Mouse (Mus musculus) neural tube, embryonic 15.5 days (tissue): ENCODE measurements around the gene Ssbp4. TPM values are rescaled to one million over a fixed set of nuclear protein-coding genes. Genes with fewer than 3 reads are reported as not detected.

Experiments
- ATAC-seq: fragments of 200-750 bp; cut with Nextera tagmentation; 2 replicates; pipeline ENCODE4 v1.8.0; 2017; ENCODE audit warnings: mild to moderate bottlenecking, moderate TSS enrichment, moderate library complexity; ENCODE audit not compliant: low FRiP score
- H3K27ac ChIP-seq: fragments of 300-500 bp; sonication (generic); replicated peaks from 2 replicates; pipeline ENCODE4 v1.5.1; 2015; ENCODE audit warnings: mild to moderate bottlenecking, inconsistent platforms
- H3K27me3 ChIP-seq: fragments of 300-500 bp; sonication (generic); replicated peaks from 2 replicates; pipeline ENCODE4 v1.6.1; 2015; ENCODE audit warnings: inconsistent platforms
- H3K36me3 ChIP-seq: fragments of 300-500 bp; sonication (generic); 2 replicates; pipeline ENCODE4 v1.6.1; 2015; ENCODE audit warnings: inconsistent platforms
- H3K4me1 ChIP-seq: fragments of 300-500 bp; sonication (generic); 2 replicates; pipeline ENCODE4 v1.6.1; 2015; ENCODE audit warnings: inconsistent platforms
- H3K4me2 ChIP-seq: fragments of 300-500 bp; sonication (generic); 2 replicates; pipeline ENCODE4 v1.6.1; 2015; ENCODE audit warnings: inconsistent platforms, mild to moderate bottlenecking, moderate library complexity
- H3K4me3 ChIP-seq: fragments of 300-500 bp; sonication (generic); replicated peaks from 2 replicates; pipeline ENCODE4 v1.5.1; 2015; ENCODE audit warnings: mild to moderate bottlenecking, inconsistent platforms
- H3K9ac ChIP-seq: fragments of 300-500 bp; sonication (generic); replicated peaks from 2 replicates; pipeline ENCODE4 v1.6.1; 2015; ENCODE audit warnings: mild to moderate bottlenecking, inconsistent platforms
- H3K9me3 ChIP-seq: fragments of 300-500 bp; sonication (generic); replicated peaks from 2 replicates; pipeline ENCODE4 v1.6.1; 2016; ENCODE audit warnings: inconsistent platforms
- WGBS: fragments of 180-500 bp; shearing (Covaris S2); methylation state at CpG from one replicate; pipeline ENCODE4 v1.1.7; 2015; ENCODE audit warnings: mixed read lengths; 5-methylcytosine and 5-hydroxymethylcytosine counted together
- polyA plus RNA-seq: library from polyadenylated mRNA; unstranded; fragments of >200 nt; fragmentation: Nextera tagmentation; extraction: Ambion mirVana; gene quantifications from 2 replicates; pipeline ENCODE4 v1.2.1, GENCODE M21; 2015

Ssbp4 gene
- polyA plus RNA-seq, 1 experiment from 2014 or later: 175 TPM

DNA sequence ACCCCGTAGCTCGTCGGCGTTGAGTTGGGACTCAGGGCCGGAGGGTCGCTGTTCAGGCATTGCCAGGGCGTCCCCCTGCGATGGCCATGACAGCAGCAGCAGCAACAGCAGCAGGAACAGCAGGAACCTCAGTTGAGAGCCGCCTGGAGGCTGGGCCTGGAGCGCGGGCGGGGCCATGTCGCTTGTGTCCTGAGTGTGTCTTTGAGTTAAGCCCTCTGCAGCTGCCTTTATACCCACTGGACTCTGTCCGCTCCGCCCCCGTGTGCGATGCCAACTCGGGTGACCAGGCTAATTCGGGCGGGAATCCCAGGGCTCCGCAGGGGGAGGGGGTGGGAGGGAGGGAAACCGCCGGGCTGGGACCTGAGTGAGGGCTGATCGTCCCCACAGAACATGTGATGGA is 22.8 kb upstream of the Ssbp4 start:
- no peaks in the 10 kb centered on the region for H3K36me3 ChIP-seq
- H3K27ac ChIP-seq: no peak overlapping the region
- no peak overlapping the region; the same call in 1 of the 2 replicates for H3K4me2 ChIP-seq
- no peak overlapping the region for H3K4me3 ChIP-seq
- H3K4me1 ChIP-seq: peaks cover 28% of the 10 kb centered on the region
- no peak for ATAC-seq
- peaks cover 9% of the 10 kb centered on the region; the same call in 1 of the 2 replicates for H3K27me3 ChIP-seq
- H3K9me3 ChIP-seq: no peaks in the 10 kb centered on the region
- WGBS: 20% methylated on average over 24 of the region's 24 CpGs
- no peak overlapping the region for H3K9ac ChIP-seq

DNA sequence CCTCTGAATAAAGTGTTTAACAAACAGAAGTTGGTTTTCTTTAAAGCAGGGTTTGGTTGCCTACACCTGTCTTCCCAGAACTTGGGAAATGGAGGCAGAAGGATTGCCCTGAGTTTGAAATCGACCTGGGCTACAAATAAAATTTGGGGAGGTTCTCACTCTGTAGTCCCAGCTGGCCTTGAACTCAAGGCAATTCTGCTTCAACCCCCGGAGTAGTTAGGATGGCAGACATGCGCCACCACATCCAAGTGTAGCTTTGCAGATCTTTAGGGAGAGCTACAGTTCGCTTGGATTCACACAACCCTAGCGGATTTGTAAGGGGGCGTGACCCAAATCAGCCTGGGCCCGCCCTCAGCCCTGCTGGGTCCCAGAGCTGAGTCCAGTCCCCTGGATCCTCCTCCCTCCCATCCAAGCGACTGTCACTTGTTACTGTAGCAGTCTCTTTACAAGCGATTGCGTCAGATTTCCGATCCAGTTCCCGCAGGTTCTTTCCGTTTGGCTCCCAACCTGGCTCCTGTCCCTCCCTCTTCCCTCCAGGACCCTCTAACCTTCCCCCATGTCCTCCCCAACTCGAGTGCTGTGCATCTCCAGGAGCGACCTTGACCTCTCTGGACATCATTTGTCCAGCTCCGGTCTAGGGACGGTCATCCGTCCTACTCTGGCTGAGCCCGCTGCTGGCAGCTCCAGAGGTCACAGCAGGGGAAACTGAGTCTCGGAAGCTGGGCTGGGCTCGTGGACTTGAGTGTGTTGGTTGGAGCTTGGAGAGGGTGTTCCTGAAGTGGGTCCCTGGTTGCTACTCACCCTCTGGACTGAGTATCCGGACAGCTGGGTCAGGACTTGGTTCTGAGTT is 22.1 kb upstream of the Ssbp4 start:
- no peak overlapping the region for H3K4me3 ChIP-seq
- H3K27ac ChIP-seq: 0 out of 2 replicates have a peak overlapping the region, but pooled peaks have one; percentile 76
- 15% methylated on average over 22 of the region's 22 CpGs for WGBS
- H3K9me3 ChIP-seq: no peaks in the 10 kb centered on the region
- H3K36me3 ChIP-seq: no peaks in the 10 kb centered on the region
- ATAC-seq: no peak
- H3K4me2 ChIP-seq: peak overlapping the region; percentile 78
- peaks cover 28% of the 10 kb centered on the region for H3K4me1 ChIP-seq
- H3K9ac ChIP-seq: peak overlapping the region; percentile 28; the same call in 1 of the 2 replicates
- H3K27me3 ChIP-seq: peaks cover 9% of the 10 kb centered on the region; the same call in 1 of the 2 replicates

DNA sequence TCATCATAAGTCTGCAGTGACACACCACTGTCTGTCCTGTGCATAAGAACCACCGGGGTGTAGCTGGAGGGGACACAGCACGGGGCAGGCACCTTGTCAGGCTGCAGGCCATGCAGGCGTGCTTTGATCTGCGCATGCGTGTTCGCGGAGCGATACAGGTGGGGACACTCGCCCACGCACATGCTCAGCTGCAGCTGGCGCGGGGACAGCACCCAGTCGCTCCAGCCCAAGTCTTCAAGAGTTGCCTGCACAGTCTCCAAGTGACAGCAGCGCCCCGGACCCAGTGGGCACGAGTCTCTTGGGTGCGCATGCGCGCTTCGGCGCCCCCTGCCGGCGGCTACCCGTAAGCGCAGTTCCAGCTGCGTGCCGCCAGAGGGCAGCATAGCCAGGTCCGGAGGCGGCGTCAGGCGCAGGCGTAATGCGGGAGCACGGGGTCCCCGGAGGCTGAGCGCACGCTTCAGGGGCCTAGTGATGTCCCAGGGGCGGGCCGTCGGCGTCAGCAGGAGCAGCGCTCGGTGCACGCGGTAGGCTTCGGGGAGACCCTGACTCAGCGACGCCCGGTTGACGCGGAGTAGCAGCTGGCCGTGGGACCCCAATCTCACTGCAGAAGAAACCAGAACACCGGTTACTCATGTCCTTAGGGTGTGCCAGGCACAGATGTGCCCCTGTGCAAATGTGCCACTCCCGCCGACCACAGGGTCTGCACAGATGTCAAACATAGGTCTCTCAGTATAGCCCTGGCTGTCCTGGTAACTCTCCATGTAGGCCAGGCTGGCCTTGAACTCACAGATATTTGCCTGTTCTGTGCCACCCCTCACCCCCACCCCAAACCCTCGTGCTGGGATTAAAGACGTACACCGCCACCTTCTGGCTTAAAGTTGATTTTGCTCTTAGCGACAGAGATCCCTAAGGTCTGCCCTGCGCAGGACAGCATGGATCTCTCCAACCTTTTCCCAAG is 21.2 kb upstream of the Ssbp4 start:
- peaks cover 9% of the 10 kb centered on the region; the same call in 1 of the 2 replicates for H3K27me3 ChIP-seq
- peak overlapping the region; percentile 76 for H3K27ac ChIP-seq
- under 1% methylated on average over 60 of the region's 60 CpGs for WGBS
- ATAC-seq: peak; percentile 91
- H3K4me3 ChIP-seq: peak overlapping the region; percentile 50
- no peaks in the 10 kb centered on the region for H3K36me3 ChIP-seq
- H3K4me2 ChIP-seq: peak overlapping the region; percentile 78
- peaks cover 28% of the 10 kb centered on the region for H3K4me1 ChIP-seq
- peak overlapping the region; percentile 51 for H3K9ac ChIP-seq
- H3K9me3 ChIP-seq: no peaks in the 10 kb centered on the region

DNA sequence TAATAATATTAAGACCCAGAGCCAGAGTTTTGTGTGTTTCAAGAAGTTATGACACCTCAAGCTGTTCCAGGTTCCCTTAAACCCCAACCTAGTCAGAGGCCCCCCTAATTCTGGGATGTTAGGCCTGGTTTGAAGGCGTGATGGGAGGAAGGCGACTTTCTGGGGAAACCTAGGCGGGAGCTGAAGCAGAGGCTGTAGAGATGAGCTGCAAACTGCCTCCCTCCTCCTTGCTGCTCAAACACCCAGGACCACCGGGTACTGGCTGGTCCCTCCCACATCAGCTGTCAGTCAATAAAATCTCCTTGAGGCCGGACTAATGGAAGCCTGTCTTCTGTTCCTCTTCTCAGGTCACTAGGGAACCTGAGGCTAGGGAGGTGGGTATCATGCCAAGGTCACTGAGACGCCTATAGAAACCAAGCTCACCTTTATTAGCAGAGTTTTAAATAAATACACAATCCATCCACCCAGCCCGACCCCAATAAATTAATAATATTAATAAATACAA is 20.4 kb upstream of the Ssbp4 start:
- peak overlapping the region; percentile 49 for H3K9ac ChIP-seq
- peaks cover 25% of the 10 kb centered on the region for H3K4me1 ChIP-seq
- peak overlapping the region; percentile 50 for H3K4me3 ChIP-seq
- WGBS: 59% methylated on average over 7 of the region's 7 CpGs
- H3K27me3 ChIP-seq: peaks cover 9% of the 10 kb centered on the region; the same call in 1 of the 2 replicates
- no peaks in the 10 kb centered on the region for H3K9me3 ChIP-seq
- peak; percentile 1; the same call in 1 of the 2 replicates for ATAC-seq
- peak overlapping the region; percentile 78 for H3K4me2 ChIP-seq
- peak overlapping the region; percentile 76 for H3K27ac ChIP-seq
- H3K36me3 ChIP-seq: no peaks in the 10 kb centered on the region

DNA sequence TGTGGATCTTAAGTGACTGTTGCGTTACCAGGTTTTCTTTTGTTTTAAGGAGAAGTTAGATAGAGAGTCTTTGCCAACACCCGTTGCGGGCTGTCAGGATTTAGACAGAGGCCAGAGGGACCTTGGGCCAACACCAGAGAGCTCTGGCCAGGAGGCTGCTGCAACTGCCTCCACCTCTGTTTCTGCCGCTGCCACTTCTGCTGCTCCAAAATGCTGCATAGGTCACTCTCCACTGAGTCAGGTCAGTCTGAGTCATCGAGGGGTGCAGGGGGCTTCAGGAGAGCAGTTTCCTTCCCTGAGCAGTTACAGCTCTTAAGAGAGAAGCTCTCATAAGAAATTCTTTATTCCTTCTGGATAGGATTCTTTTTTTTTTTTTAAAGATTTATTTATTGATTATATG is 18.4 kb upstream of the Ssbp4 start:
- H3K27ac ChIP-seq: no peak overlapping the region
- no peak overlapping the region for H3K4me2 ChIP-seq
- no peak for ATAC-seq
- no peak overlapping the region for H3K9ac ChIP-seq
- H3K4me1 ChIP-seq: peaks cover 24% of the 10 kb centered on the region
- H3K36me3 ChIP-seq: no peaks in the 10 kb centered on the region
- 83% methylated on average over 5 of the region's 5 CpGs for WGBS
- H3K4me3 ChIP-seq: no peak overlapping the region
- H3K9me3 ChIP-seq: no peaks in the 10 kb centered on the region
- peaks cover 14% of the 10 kb centered on the region; the same call in 1 of the 2 replicates for H3K27me3 ChIP-seq

DNA sequence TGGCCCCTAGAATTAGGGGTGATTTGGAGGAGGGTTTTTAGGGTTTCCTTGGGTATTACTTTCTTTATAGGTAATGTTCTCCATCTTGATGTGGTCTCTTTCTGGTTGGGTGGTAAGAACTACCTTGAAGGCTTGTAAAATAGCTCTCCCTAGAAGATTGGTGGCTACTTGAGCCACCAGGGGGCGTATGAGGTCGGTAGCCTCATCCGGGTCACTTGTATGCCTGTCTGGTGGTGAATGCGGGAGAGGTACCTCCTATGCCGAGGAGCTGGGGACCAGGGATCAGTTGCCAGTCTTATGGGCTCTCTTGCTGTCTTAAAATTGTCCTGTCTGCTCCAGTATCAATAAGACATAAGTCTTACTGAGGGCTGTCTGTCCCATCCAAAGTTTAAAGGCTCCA is 16.4 kb upstream of the Ssbp4 start:
- H3K9me3 ChIP-seq: no peaks in the 10 kb centered on the region
- 23% methylated on average over 5 of the region's 5 CpGs for WGBS
- no peak for ATAC-seq

DNA sequence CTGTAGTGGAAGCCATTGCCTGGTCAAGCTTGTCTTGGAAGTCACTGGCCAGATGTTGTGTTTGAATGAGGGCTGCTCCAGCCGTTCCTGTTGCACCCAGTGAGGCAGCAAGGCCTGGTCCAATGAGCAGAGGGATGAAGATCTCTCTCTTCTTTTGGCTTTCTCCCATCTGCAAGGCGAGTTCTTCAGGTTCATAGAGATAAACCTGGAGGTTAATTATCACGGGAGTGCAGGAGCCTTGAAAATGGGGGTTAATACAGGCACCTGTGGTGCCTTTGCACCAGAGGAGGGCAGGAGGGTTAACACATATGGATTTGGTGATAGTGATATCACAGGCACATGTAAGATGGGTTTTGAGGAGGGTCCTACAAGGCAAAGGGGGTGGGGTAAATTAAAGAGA is 13.5 kb upstream of the Ssbp4 start:
- ATAC-seq: no peak
- Histone ChIP-seq H3K27ac (no peak overlapping the region), H3K36me3 (no peaks in the 10 kb centered on the region), H3K9me3 (no peaks in the 10 kb centered on the region), H3K4me1 (no peaks in the 10 kb centered on the region), H3K9ac (no peak overlapping the region), H3K4me2 (no peak overlapping the region), H3K4me3 (no peak overlapping the region), H3K27me3 (peaks cover 5% of the 10 kb centered on the region; the same call in 1 of the 2 replicates)
- WGBS: 63% methylated on average over 3 of the region's 3 CpGs

More for the DNA sequence above, 16.4 kb upstream of the Ssbp4 start:
- Histone ChIP-seq H3K4me2 (no peak overlapping the region), H3K4me3 (no peak overlapping the region), H3K36me3 (no peaks in the 10 kb centered on the region), H3K9ac (no peak overlapping the region), H3K27ac (no peak overlapping the region), H3K27me3 (peaks cover 5% of the 10 kb centered on the region; the same call in 1 of the 2 replicates), H3K4me1 (peaks cover 11% of the 10 kb centered on the region)

DNA sequence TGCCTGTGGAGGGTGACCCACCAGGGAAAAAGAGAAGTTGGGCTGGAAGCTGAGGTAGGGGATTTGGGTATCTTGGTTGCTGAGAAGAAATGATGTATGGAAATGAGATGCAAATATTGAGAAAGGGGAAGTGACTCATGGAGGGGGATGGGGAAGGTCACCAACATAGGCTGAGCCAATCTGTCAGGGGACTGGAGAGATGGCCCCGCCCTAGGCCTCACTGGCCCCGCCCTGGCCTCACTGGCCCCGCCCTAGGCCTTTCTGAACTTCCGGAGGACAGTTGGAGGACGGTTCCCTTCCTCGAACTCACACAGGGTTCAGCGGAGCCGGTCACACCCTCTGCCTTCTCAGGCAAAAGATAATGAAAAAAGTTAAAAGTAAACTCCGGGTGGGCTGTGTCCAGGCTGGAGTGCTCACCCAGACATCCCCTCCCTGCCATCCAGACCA is 10.2 kb upstream of the Ssbp4 start:
- Histone ChIP-seq H3K27ac (no peak overlapping the region), H3K4me3 (no peak overlapping the region), H3K27me3 (peaks cover 5% of the 10 kb centered on the region; the same call in 1 of the 2 replicates), H3K4me1 (no peaks in the 10 kb centered on the region), H3K9me3 (no peaks in the 10 kb centered on the region), H3K9ac (no peak overlapping the region), H3K36me3 (no peaks in the 10 kb centered on the region), H3K4me2 (no peak overlapping the region)
- ATAC-seq: no peak
- 31% methylated on average over 9 of the region's 9 CpGs for WGBS

DNA sequence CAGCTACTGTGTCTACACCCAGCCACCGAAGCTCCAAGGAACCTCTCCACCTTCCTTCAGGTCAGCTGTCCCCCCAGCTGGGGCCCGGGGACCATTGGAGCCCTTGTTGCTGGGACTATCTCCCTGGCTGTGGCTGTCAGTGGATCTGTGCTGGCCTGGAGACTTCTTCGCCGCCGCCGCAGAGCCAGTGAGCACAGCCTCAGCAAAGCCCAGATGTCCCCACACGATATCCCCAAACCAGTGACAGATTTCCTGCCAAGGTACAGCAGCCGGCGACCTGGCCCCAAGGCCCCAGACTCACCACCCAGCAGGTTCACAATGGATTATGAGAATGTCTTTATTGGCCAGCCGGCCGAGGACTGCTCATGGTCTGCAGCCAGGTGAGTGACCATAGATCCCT is 9.3 kb upstream of the Ssbp4 start:
- WGBS: 83% methylated on average over 11 of the region's 11 CpGs
- Histone ChIP-seq H3K9me3 (no peaks in the 10 kb centered on the region), H3K36me3 (no peaks in the 10 kb centered on the region), H3K4me2 (no peak overlapping the region), H3K4me1 (no peaks in the 10 kb centered on the region), H3K27ac (no peak overlapping the region), H3K9ac (no peak overlapping the region), H3K4me3 (no peak overlapping the region), H3K27me3 (peaks cover 4% of the 10 kb centered on the region; the same call in 1 of the 2 replicates)
- no peak for ATAC-seq

DNA sequence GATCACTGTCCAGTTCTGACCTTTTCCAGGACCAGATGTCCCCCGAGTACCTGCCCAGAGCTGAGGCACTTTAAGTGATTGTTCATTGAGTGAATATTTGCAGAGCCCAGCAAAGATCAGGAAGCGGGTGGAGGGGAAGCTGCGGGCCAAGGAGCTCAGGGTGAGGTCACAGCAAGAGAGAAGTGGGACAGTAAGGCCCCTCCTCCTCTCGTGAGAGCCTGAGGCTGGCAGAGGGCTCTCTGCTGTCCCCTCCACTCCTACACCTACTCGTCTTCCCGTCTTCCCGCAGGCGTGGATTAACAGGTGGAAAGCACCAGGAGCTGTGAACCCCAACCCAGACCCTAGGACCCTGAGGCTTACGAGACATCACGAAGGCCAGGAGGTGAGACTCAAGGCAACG is 8.0 kb upstream of the Ssbp4 start:
- ATAC-seq: no peak
- 65% methylated on average over 11 of the region's 11 CpGs for WGBS
- Histone ChIP-seq H3K9me3 (no peaks in the 10 kb centered on the region), H3K4me1 (peaks cover 5% of the 10 kb centered on the region), H3K36me3 (no peaks in the 10 kb centered on the region), H3K4me3 (no peak overlapping the region), H3K9ac (no peak overlapping the region), H3K27me3 (no peaks in the 10 kb centered on the region; the same call in 1 of the 2 replicates), H3K27ac (no peak overlapping the region), H3K4me2 (no peak overlapping the region)

DNA sequence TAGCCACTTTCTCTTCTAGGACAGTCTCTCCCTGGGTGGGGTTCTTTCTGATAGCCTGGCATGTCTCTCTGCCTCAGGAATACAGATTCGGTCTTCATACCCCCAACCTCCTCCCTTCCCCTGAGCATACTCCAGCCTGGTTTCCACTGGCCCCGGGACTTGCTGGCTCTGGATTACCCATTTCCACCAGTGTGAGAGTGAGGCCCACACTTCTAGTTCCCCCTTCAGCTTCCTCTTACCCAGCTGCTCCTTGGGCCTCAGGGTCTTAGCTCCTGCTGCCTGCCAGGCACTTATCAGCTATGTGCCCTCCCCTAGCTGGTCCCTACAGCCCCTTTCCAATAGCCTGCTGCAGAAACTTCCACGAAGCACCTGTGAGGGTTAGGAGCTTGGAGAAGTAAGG is 7.2 kb upstream of the Ssbp4 start, which contains the start of gene Lrrc25:
Gene Lrrc25, plus strand, starts transcription at position 262 of the 400 bp plus-strand sequence.
- no peak within 1 kb of the TSS for H3K9ac ChIP-seq
- H3K4me3 ChIP-seq: no peak within 1 kb of the TSS
- H3K27me3 ChIP-seq: no peaks in the 10 kb centered on the region; the same call in 1 of the 2 replicates
- H3K36me3 ChIP-seq: no peaks in the 10 kb centered on the region
- H3K9me3 ChIP-seq: no peaks in the 10 kb centered on the region
- no peak within 1 kb of the TSS for H3K4me2 ChIP-seq
- H3K27ac ChIP-seq: no peak within 1 kb of the TSS
- no peak for ATAC-seq
- 83% methylated on average over 3 of the region's 3 CpGs for WGBS
- peaks cover 13% of the 10 kb centered on the region for H3K4me1 ChIP-seq
